Mouse (Mus musculus): Measurements from ENCODE around the gene Syt9. TPM values are rescaled to one million over a fixed set of nuclear protein-coding genes. Genes with fewer than 3 reads are reported as not detected.

Gene Syt9
- total RNA-seq, 4 experiments from 2014 or later, result 0.29 to 1.0 (median 0.46) TPM

- DNase-seq (ENCODE audit: low spot score in 2 of 2), result no peak
Observed at GRCm38 (mm10) chr7:107536516-107536915, 166.0 kb downstream of the Syt9 start.

DNA sequence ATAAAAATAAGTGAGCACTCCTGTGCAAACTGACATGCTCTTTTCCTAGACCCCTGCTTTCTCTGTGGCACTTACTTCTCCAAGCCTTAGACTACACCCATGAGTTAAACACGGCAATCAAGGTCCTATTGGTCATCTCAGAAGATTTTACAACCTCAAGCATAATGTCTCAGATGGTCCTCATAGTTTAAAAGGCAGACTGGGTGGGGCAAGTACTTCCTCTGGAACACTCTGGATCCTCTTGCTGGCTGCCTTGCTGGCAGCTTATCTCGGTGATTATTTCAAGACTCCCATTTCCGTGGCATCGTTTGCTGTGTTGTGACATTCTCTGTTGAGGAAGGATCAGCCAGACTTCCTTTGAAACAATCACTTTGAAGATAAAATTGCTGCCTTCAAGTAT is 169.5 kb downstream of the Syt9 start:
- no peak for DNase-seq (ENCODE audit: low spot score in 2 of 2)

- DNase-seq (ENCODE audit: low spot score in 2 of 2), result no peak
Observed at GRCm38 (mm10) chr7:107545011-107545410, 174.5 kb downstream of the Syt9 start.

GRCm38 (mm10) chr7:107547872-107548271 is 177.3 kb downstream of the Syt9 start:
- no peak for DNase-seq (ENCODE audit: low spot score in 2 of 2)

GRCm38 (mm10) chr7:107553461-107553860 is 182.9 kb downstream of the Syt9 start:
- no peak for DNase-seq (ENCODE audit: low spot score in 2 of 2)

DNA sequence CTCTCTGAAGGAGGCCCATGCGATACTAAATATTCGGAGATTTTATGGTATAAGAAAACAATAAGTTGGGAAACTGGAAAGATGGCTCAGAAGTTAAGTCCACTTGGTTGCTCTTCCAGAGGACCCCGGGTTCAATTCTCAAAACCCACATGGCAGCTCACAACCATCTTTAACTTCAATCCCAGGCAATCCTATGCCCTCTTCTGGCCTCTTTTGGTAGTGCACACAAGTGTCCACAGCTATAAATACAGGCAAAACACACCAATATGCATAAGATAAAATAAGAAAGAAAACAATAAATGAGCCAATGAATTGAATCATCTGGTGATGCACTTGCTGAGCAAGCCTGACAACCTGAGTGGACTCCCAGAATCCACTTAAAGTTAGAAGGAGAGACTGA is 185.4 kb downstream of the Syt9 start:
- DNase-seq (ENCODE audit: low spot score in 2 of 2), result no peak

GRCm38 (mm10) chr7:107560675-107561074 is 190.1 kb downstream of the Syt9 start:
- DNase-seq (ENCODE audit: low spot score in 2 of 2), result no peak

DNA sequence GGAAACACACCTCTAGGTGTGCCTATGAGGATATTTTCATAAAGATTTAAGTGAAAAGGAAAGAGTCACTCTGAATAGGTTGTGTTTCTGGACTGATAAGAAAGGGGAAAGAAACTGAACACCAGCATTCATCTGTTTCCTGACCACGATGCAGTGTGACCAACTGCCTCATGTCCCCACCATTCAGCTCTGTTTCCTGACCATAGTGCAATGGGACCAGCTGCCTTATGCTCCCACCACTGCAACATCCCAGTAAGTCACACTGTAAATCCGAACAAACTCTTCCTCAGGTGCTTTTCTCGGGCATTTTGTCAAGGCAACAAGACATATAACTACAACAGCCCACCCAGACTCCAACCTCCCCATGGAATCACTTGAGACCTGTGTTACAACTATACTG is 191.1 kb downstream of the Syt9 start:
- DNase-seq (ENCODE audit: low spot score in 2 of 2), result no peak

DNA sequence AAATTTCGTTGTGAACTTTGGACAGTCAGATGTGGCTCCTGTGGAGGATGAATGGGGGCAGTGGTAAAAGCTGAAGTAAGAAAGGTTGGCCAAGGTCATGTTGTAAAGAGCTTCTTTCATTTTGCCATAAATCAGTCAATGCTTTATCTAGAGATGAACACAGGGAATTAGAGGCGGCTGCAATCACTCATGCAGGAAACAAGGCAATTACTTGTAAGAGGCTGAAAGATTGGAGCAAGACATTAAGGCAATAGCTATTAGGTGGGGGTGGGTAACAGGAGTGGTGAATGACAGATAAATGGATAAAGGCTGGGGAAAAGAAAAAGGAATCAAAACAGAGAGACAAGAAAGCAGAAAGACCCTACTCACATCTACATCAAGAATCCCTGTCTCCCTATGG is 193.2 kb downstream of the Syt9 start:
- DNase-seq (ENCODE audit: low spot score in 2 of 2), result no peak

- DNase-seq (ENCODE audit: low spot score in 2 of 2), result peak; percentile 6 to 30
Observed at GRCm38 (mm10) chr7:107567261-107567671, 196.7 kb downstream of the Syt9 start, which contains the start of gene Olfml1. Olfml1 (plus strand) TSS chr7:107567446.

- no peak for DNase-seq (ENCODE audit: low spot score in 2 of 2)
Observed at GRCm38 (mm10) chr7:107567674-107568073, 197.1 kb downstream of the Syt9 start.

DNA sequence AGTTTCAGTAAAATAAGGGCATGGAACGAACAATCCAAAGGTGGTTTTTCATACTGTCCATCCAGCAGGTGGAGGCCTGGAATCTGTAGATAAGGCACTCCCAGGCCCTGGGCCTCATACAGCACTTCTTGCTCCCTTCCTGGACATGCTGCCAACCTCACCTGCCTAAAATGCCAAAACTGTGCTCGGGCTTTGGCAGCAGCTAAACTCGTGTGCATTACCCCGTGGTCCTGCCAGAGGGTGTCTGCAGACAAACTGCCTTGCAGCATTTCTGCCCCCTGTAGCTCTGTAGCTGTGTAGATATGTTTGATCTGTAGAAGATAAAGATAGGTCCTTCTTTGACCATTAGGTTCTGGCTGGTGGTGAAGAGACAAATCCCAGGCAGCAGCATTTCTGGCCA is 198.4 kb downstream of the Syt9 start:
- DNase-seq (ENCODE audit: low spot score in 2 of 2), result no peak

GRCm38 (mm10) chr7:107573856-107574255 is 203.3 kb downstream of the Syt9 start:
- no peak for DNase-seq (ENCODE audit: low spot score in 2 of 2)

DNA sequence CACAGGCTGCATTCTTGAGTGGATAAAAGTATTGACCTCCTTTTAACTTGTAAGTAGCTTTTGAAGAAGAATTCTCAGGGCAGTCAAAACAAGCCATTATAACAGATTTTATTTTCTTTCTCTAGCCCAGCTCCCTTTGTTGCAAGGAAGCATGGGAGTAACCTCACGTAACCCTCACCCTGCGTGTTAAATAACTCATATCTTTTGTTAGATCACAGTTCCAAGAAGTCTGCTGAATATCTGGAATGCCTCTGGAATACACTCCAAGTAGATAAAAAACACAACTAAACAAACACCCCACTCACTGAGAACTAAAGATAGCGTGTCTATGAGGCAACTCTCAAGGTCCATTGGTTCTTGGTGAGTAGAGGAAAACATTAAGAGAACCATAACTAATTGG is 203.7 kb downstream of the Syt9 start:
- DNase-seq (ENCODE audit: low spot score in 2 of 2), result no peak

DNA sequence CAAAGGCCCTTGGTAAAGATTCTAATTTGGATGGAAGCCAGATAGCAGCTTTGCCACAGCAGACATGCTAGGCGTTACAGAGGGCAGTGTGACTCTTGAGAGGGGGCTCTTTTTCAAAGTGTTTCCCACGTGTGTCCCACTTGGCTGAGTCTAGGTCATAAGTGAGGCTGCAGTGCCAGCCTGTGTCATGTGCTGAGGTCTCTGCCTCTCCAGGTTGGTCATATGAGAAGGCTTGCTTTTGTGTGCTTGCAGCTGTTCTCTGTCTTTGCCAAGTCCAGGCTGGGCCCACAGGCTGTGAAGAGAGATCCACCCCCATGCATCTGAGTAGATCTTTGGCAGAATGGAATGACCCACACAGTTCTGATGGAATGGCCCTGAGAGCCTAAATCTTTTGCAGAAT is 222.1 kb downstream of the Syt9 start:
- DNase-seq (ENCODE audit: low spot score in 2 of 2), result peak; percentile 35 to 64

- DNase-seq (ENCODE audit: low spot score in 2 of 2), result peak in 1 of 2 experiments; percentile 25
Observed at GRCm38 (mm10) chr7:107593904-107594303, 223.4 kb downstream of the Syt9 start.

DNA sequence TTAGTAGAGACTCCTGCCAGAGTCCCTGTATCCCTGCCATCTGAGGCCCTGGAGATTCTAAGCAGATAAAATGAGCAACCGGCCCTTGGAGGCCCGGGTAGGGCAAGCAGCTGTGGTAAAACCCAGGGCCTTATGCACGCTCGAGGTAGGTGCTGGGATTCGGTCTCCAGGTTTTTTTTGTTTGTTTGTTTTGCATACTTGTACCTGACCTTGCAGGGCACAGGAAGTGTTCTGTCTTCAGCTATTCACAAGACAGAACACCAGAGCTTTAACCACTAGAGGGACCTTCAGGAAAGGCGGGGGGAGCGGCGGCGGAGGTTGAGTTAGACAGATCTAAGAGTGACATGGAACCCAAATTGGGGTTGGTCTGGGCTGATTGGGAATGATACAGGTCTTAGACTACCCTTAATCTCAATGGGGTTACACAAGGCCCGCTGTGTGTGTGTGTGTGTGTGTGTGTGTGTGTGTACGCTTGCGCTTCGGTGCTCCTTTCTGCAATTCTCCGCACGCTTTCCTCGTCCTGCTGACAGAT is 223.9 kb downstream of the Syt9 start:
- DNase-seq (ENCODE audit: low spot score in 2 of 2), result peak; percentile 26 to 45

DNA sequence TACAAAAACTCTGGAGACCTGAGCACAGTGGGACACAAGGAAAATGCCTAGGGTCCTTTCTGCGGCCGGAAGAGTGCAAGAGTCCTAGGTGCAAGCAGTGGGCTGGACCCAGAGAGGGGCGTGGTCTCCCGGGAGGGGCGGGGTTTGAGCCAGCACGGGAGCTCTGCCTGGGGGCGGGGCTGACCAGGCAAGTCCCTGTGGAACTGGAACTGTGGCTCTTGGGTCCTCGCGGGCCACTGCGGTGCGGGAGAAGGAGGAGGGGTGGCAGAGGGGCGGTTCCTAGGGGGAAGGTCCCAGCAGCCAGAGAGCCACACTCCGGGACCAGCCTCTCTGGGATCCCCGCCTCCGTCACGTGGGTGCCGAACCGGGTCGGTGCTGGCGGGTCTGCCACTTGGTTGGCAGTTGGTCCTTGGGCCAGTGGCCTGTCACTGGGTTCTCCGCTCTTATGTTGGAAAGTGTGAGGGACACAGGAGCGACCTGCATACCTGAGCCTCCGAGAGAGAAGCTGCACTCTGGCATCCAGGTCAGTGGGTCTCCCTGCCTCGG is 224.4 kb downstream of the Syt9 start, which contains the start of gene Ppfibp2:
Gene Ppfibp2, plus strand, starts transcription at position 351 of the 546 bp plus-strand sequence.
- peak; percentile 91 to 93 for DNase-seq (ENCODE audit: low spot score in 2 of 2)

- no peak for DNase-seq (ENCODE audit: low spot score in 2 of 2)
Observed at GRCm38 (mm10) chr7:107595426-107595825, 224.9 kb downstream of the Syt9 start.

- no peak for DNase-seq (ENCODE audit: low spot score in 2 of 2)
Observed at GRCm38 (mm10) chr7:107596753-107597152, 226.2 kb downstream of the Syt9 start.

DNA sequence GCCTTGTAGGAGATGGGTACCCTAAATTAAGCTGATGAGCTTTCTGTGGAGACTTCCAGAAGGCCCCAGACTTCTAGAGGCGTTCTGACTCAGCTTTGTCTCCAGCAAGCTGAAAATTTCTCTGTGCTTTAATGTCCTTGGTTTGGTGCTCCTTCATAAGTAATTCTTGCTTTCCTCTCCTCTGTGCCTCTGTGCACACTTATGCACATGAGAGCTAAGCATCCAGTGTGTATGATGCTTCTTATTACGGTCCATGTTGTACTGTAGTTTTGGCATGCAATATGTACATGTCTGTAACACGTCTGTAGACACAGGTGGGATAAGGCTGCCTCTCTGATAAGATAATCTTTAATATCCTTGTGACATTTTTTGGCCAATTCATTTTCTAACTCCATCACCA is 227.4 kb downstream of the Syt9 start:
- no peak for DNase-seq (ENCODE audit: low spot score in 2 of 2)
